Mouse (Mus musculus): ENCODE measurements at regions not wholly inside any gene's neighbourhood (a gene's known extent, or its start where the extent isn't known, plus 50 kb on each side); places are given as distances from the start of the nearest gene placed in this dataset.
"Not testable (repeated sequence)": the region's sequence is repeated elsewhere in the genome, so short reads cannot be mapped to it uniquely, and the experiment has no call there.

- no peak for DNase-seq (ENCODE audit: low read depth, low spot score)
These were observed 60.2 kb upstream of the Pim1 start for GRCm38 (mm10) chr17:29430401-29430800.

DNA sequence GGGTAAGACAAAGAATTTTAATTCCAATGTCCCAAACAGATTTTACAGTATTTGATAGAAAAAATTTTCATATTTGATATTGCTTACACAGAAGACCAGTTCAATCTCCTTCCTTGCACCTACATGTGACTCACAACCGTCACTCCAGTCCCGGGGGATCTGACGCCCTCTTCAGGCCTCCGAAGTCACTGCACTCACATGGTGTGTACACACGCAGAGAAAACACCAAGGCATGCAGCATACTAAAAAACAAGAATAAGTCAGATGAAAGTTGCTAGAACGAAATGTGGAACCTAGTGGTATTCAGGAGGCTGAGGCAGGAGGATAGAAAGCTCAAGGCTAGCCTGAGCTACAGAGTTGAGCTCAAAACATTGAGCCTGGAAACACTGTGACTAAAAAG is 59.7 kb upstream of the Pim1 start:
- no peak for DNase-seq (ENCODE audit: low read depth, low spot score)

DNA sequence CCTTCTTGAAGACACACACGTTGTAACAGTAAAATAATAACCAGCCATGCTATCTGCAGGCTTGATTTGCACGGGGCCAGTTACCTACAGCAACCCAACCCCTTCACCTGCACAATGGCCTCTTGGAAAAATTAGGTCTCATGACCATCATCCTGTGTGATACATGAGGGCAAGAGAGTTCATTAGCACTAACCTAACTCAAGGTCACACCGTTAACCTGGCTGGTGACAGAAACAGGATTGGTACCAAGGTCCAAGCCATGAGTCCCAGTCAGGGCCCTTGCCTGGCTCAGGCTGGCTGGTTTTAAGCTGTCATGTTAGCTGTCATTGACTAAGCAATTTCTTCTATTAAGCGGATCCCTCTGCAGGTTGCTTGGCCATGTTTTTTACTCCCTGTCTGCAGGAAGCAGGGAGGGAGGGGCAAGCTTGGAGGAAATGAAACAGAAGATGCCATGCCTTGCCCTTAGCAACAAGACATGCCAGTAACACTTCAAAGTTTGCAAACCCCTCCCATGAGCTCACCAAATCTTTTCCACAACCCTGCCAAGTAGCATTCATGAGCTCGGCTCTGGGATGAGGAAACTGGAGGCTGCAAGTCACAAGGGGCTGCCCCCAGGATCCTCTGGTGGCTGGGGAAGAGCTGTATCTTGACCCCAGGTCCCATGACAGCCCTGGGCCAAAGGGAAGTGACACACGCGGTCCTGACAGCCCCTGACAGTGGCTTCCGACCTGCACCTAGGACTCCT is 58.8 kb upstream of the Pim1 start:
- no peak for DNase-seq (ENCODE audit: low read depth, low spot score)

- DNase-seq (ENCODE audit: low read depth, low spot score), result no peak
These were observed 57.9 kb upstream of the Pim1 start for GRCm38 (mm10) chr17:29432666-29433065.

DNA sequence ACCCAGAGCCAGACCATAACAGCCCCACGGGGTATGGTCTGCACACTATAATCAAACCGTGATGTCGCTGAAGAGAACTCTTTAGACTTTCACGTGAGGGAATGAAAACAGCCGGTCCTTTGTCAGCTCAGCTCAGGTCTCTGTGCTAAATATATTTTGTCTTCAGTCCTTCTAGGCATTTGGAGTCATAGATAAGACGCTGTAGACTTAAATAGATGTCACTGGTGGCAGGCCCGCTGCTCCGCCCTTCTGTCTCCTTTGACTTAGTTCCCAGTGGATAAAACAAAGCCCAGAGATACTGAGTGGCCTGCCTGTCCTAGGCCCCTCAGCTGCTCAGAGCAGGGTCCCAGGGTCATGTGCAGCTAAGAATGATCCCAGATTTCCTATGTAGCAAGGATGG is 57.2 kb upstream of the Pim1 start:
- DNase-seq (ENCODE audit: low read depth, low spot score), result no peak

DNA sequence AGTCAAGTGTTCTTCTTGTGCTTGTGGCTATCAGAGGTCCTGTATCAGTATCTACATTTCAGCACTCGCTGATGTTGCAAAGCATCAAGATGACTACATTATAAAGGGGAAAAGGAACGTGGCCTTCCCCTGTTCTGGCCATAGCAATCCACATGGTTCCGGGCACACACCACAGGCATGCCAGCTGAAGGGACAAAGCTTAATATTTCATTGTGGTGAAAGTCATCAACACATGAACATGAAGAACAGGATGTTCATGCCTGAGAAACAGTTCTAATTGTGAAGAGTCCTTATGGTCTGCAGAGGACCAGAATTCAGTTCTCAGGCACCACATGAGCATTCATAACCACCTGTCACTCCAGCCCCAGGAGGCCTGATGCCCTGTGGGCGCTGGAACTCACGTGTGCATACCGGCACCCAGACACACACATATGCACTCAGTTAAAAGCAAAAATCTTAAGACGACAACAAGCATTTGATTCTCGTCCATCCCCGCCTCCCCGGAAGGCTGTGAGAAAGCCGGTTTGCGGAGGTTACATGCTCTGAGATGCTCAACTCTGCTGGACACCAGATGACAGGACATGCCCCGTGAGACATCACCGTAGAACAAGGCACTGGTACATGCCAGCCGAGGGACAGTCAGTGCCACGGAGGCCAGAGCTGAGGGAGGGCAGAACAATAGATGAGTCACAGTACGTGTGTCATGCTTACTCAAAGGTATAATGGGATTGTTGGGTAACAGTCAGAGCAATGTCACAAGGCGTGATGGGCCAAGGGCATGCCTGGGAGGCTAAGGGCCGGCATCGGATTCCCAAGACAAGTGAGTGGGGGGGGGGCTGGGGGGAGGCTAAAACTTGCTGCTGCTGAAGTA is 56.2 kb upstream of the Pim1 start:
- DNase-seq (ENCODE audit: low read depth, low spot score), result no peak

DNA sequence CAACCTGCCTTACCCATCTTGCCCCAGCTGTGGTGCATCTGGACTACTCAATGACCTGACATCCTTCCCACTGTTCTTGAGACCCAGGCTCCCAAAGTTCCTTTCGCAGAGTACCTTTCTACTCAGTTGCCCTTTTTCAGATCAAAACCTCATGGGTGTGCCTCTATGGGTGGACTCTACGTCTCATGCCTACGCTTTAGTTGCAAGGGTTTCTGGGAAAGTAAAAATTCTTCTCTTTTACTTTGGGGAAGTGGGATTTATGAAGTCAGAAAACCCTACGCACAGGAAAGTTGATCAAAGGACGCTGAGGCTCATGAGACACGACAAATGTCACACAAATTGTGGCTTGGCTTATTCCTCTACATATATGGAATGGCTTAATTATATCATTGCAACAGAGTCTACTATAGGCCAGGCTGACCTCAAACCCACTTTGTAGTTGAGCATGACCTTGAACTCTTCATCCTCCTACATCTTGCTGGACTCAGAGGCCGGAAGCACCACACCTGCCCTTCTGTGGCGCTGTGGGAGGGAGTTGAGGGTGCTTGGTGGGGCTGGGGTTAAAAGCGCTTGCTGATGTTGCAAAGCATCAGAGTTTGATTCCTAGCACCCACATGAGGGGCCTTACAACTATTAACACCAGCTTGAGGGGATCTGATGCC is 55.1 kb upstream of the Pim1 start:
- no peak for DNase-seq (ENCODE audit: low read depth, low spot score)

DNA sequence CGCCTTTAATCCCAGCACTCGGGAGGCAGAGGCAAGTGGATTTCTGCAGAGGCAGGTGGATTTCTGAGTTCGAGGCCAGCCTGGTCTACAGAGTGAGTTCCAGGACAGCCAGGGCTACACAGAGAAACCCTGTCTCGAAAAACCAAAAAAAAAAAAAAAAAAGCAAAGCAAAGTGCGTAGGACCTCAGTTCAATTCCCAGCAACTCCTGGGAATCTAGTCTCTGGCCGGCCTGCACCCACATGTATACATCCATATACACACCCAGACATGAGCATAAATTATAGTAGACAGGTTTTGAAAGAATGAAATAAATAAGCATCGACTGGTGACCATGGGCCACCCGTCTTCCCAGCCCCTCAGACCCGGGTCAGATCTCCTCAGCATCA is 54.1 kb upstream of the Pim1 start:
- DNase-seq (ENCODE audit: low read depth, low spot score), result not testable (repeated sequence)

- peak; percentile 90 for DNase-seq (ENCODE audit: low read depth, low spot score)
These were observed 53.5 kb upstream of the Pim1 start for GRCm38 (mm10) chr17:29436871-29437534.

GRCm38 (mm10) chr17:29437535-29438324 is 52.8 kb upstream of the Pim1 start:
- no peak for DNase-seq (ENCODE audit: low read depth, low spot score)

GRCm38 (mm10) chr17:29438347-29439235 is 52.0 kb upstream of the Pim1 start:
- peak; percentile 76 for DNase-seq (ENCODE audit: low read depth, low spot score)

DNA sequence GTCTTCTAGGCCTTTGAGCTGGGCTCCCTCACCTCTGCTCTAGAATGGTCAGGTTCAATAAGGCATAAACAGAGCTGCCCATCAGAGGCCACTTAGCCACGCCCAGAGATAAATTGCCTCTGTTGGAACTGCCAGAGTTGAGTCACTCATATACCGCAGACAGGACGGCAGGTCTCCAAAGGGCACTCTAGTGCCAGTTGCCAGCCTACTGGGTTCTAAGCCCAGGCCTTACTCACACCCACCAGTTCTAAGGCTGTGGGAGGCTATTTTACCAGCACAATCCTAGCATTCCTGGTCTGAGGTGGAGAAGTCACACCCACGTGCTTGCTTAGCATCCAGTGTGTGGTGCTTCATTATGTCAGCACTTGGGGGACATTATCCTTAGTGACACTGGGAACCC is 50.6 kb upstream of the Pim1 start:
- DNase-seq (ENCODE audit: low read depth, low spot score), result no peak

DNA sequence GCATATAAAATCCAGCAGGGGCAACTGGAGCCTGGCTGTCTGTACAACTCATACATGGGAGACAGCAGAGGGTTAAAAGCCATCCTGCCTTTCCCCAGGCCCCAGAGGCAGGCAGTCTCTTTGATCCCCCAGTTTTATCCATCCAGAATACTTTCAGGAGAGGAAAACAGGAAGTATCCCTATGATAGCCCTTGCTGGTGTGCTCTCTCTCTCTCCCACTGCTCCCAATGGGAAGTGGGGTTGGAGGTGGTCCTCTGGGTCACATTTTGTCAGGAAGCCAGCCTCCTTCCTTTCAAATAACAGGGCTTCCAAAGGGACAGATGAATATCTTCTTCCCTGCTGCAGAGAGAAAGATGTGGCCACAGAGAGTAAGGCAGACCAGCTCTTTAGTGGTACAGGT is 50.1 kb upstream of the Pim1 start:
- no peak for DNase-seq (ENCODE audit: low read depth, low spot score)
